Comparison of ENCODE assay signal across 15 mouse cellular contexts in genomic region chr8:87380791-87381190, GRCm38 (mm10).
"Had no signal": no experiment of that assay in that cellular context is flagged by ENCODE, and none has a peak within 500 bp of the region (broad histone marks: within the 10 kb centered on the region; RNA-seq: fewer than 3 reads in every experiment).

No protein-coding gene starts in this region.

- H3K4me3 ChIP-seq: limb, embryonic 15.5 days; liver, embryonic 12.5 days; midbrain, embryonic 12.5 days; neural tube, embryonic 13.5 days; stomach, embryonic 15.5 days had no signal

- DNase-seq: kidney, postnatal 25 days; layer of hippocampus, adult 9-11 months; layer of hippocampus, postnatal 36 days; lung, embryonic 14.5 days; lung, postnatal 10 days; lung, postnatal 4 days; retina, postnatal 1 day; right cerebral cortex, postnatal 4 days; thymus, adult 2 months; thymus, postnatal 25 days had no signal

- H3K4me1 ChIP-seq: limb, embryonic 15.5 days; liver, embryonic 12.5 days; stomach, embryonic 15.5 days had no signal

- H3K9me3 ChIP-seq: limb, embryonic 15.5 days; liver, embryonic 12.5 days; midbrain, embryonic 12.5 days; neural tube, embryonic 13.5 days; stomach, embryonic 15.5 days had no signal

- H3K27me3 ChIP-seq: liver, embryonic 12.5 days; midbrain, embryonic 12.5 days; neural tube, embryonic 13.5 days; stomach, embryonic 15.5 days had no signal

- H3K36me3 ChIP-seq: limb, embryonic 15.5 days; liver, embryonic 12.5 days; midbrain, embryonic 12.5 days; neural tube, embryonic 13.5 days; stomach, embryonic 15.5 days had no signal

- H3K27ac ChIP-seq: limb, embryonic 15.5 days; liver, embryonic 12.5 days; midbrain, embryonic 12.5 days; neural tube, embryonic 13.5 days; stomach, embryonic 15.5 days had no signal
